Mouse (Mus musculus) gonadal fat pad, adult 2 months (tissue): ENCODE data around the gene Gm5751. TPM values are rescaled to one million over a fixed set of nuclear protein-coding genes. Genes with fewer than 3 reads are reported as not detected.
"Not testable (repeated sequence)": the region's sequence is repeated elsewhere in the genome, so short reads cannot be mapped to it uniquely, and the experiment has no call there.

Experiments
- DNase-seq: peaks from one replicate; pipeline ENCODE4 v3.0.0-alpha.2; 2012; ENCODE audit warnings: low read depth
- polyA plus RNA-seq: library from polyadenylated mRNA; depleted of rRNA; stranded (reverse); fragments of >200 nt; gene quantifications from 2 replicates; pipeline ENCODE4 v1.2.3, GENCODE M21; 2012; rRNA removed

Gm5751 gene
- not detected in 2 replicates for polyA plus RNA-seq

GRCm38 (mm10) chrX:8873953-8874352 is at the start of gene Gm5751:
Gene Gm5751, plus strand, starts transcription at chrX:8874253.
- not testable (repeated sequence) for DNase-seq

GRCm38 (mm10) chrX:8832043-8832442 is 42.0 kb upstream of the Gm5751 start:
- DNase-seq = no peak

- no peak for DNase-seq
These were observed 30.4 kb upstream of the Gm5751 start, which contains the start of gene Gm6592 for GRCm38 (mm10) chrX:8843694-8844093. Gene Gm6592, plus strand, starts transcription at chrX:8843994.

GRCm38 (mm10) chrX:8852486-8852885 is 21.6 kb upstream of the Gm5751 start:
- DNase-seq = no peak

GRCm38 (mm10) chrX:8864331-8864730 is 9.7 kb upstream of the Gm5751 start:
- DNase-seq = not testable (repeated sequence)

- no peak for DNase-seq
These were observed 10.3 kb downstream of the Gm5751 start for GRCm38 (mm10) chrX:8884336-8884735.

- no peak for DNase-seq
These were observed 17.9 kb downstream of the Gm5751 start for GRCm38 (mm10) chrX:8891975-8892342.

GRCm38 (mm10) chrX:8892343-8893155 is 18.5 kb downstream of the Gm5751 start, which contains the start of gene B630019K06Rik:
Gene B630019K06Rik, plus strand, starts transcription at chrX:8892382.
- no peak for DNase-seq

GRCm38 (mm10) chrX:8893182-8893651 is 19.2 kb downstream of the Gm5751 start:
- DNase-seq = no peak

GRCm38 (mm10) chrX:8900823-8901222 is 26.8 kb downstream of the Gm5751 start:
- DNase-seq = no peak

- DNase-seq = no peak
These were observed 27.9 kb downstream of the Gm5751 start for GRCm38 (mm10) chrX:8901906-8902472.

- DNase-seq = no peak
These were observed 47.0 kb downstream of the Gm5751 start for GRCm38 (mm10) chrX:8921080-8921479.

GRCm38 (mm10) chrX:8921813-8922607 is 48.0 kb downstream of the Gm5751 start:
- DNase-seq = no peak

- no peak for DNase-seq
These were observed 53.3 kb downstream of the Gm5751 start for GRCm38 (mm10) chrX:8927308-8927707.

Other genes starting within 250 kb of the Gm5751 start
- gene Ssxb8, start 183.4 kb upstream of the Gm5751 start, polyA plus RNA-seq = not detected in 2 replicates
- not detected in 2 replicates for gene Ssx9, start 125.8 kb upstream of the Gm5751 start, polyA plus RNA-seq
- gene Ssxb5, start 70.6 kb upstream of the Gm5751 start, polyA plus RNA-seq = not detected in 2 replicates
- not detected in 2 replicates for gene Gm6592, start 30.3 kb upstream of the Gm5751 start, polyA plus RNA-seq
- gene B630019K06Rik, start 18.1 kb downstream of the Gm5751 start, polyA plus RNA-seq = 0.95 and 2.0 TPM in 2 replicates
- not detected in 2 replicates for gene Fthl17b, start 88.7 kb downstream of the Gm5751 start, polyA plus RNA-seq
- gene Fthl17c, start 102.3 kb downstream of the Gm5751 start, polyA plus RNA-seq = not detected in 2 replicates
- gene Fthl17d, start 112.5 kb downstream of the Gm5751 start, polyA plus RNA-seq = not detected in 2 replicates
- gene Fthl17e, start 159.2 kb downstream of the Gm5751 start, polyA plus RNA-seq = not detected in 2 replicates
- not detected in 2 replicates for gene Fthl17f, start 188.8 kb downstream of the Gm5751 start, polyA plus RNA-seq
- not detected in 2 replicates for gene 4930402K13Rik, start 230.3 kb downstream of the Gm5751 start, polyA plus RNA-seq